Mouse (Mus musculus) heart, postnatal 0 days (tissue): ENCODE results near the gene Meis1.

ENCODE experiments used
- CTCF ChIP-seq: IDR thresholded peaks from 2 replicates; pipeline ENCODE4 v1.5.1; 2016; ENCODE audit warnings: antibody characterized with exemption, control low read depth, low read depth
- EP300 ChIP-seq: IDR thresholded peaks from 2 replicates; pipeline ENCODE4 v1.6.1; 2016; ENCODE audit warnings: antibody characterized with exemption, low read depth

DNA sequence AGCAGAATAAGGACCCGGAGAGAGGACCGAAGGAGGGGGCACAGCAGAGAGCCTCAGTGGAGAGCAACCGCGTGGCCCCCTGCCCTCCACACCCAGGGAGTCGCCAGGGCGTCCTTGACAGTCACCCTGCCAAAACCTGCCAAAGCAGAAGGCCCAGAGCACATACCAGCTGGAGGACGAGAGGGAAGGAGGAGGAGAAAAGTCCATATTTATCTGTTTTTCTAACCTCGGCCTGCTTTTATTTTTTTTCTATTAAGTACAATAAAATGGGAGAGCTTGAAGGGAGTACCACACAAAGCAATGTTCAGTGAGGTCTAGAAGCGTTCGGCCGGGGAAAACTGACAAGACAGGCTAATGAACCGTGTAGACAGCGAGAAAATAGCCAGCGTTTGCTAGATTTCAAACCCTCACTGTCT lies 8.4 kb downstream of the Meis1 start:
- TF ChIP-seq CTCF, result no peak
- TF ChIP-seq EP300, result no peak
